Mouse (Mus musculus) left cerebral cortex, adult 9 months (tissue): ENCODE measurements around the gene Gtf3c5.

Experiments
- DNase-seq, 2 experiments: peaks; one replicate each; pipeline ENCODE4 v3.0.0; 2022; ENCODE audit warnings: low spot score in 2 of 2

The Gtf3c5 gene

GRCm38 (mm10) chr2:28607341-28608165, 24.0 kb upstream of the Gtf3c5 start:
- no peak for DNase-seq

GRCm38 (mm10) chr2:28606601-28607340, 23.2 kb upstream of the Gtf3c5 start:
- DNase-seq: no peak

GRCm38 (mm10) chr2:28605789-28606541, 22.4 kb upstream of the Gtf3c5 start:
- no peak for DNase-seq

GRCm38 (mm10) chr2:28603542-28603941, 20.0 kb upstream of the Gtf3c5 start:
- no peak for DNase-seq

GRCm38 (mm10) chr2:28601720-28602590, 18.4 kb upstream of the Gtf3c5 start:
- no peak for DNase-seq

- no peak for DNase-seq
These were observed 16.0 kb upstream of the Gtf3c5 start for GRCm38 (mm10) chr2:28599569-28599900.

GRCm38 (mm10) chr2:28598692-28599568, 15.4 kb upstream of the Gtf3c5 start:
- no peak for DNase-seq

- no peak for DNase-seq
These were observed 14.4 kb upstream of the Gtf3c5 start for GRCm38 (mm10) chr2:28597733-28598547.

GRCm38 (mm10) chr2:28596998-28597397, 13.4 kb upstream of the Gtf3c5 start:
- DNase-seq: no peak

GRCm38 (mm10) chr2:28596021-28596420, 12.5 kb upstream of the Gtf3c5 start:
- DNase-seq: no peak

GRCm38 (mm10) chr2:28592809-28593208, 9.3 kb upstream of the Gtf3c5 start:
- DNase-seq: peak in 1 of 2 experiments; percentile 34

GRCm38 (mm10) chr2:28591479-28591878, 7.9 kb upstream of the Gtf3c5 start:
- DNase-seq: no peak

- DNase-seq: no peak
These were observed 5.0 kb upstream of the Gtf3c5 start for GRCm38 (mm10) chr2:28588574-28588973.

- no peak for DNase-seq
These were observed 2.2 kb upstream of the Gtf3c5 start for GRCm38 (mm10) chr2:28585730-28586129.

- peak; percentile 47 to 83 for DNase-seq
These were observed 1.6 kb upstream of the Gtf3c5 start for GRCm38 (mm10) chr2:28585043-28585571.

- DNase-seq: peak; percentile 71 to 91
These were observed 751 bp downstream of the Gtf3c5 start for GRCm38 (mm10) chr2:28582647-28583353.

- no peak for DNase-seq
These were observed 5.5 kb downstream of the Gtf3c5 start for GRCm38 (mm10) chr2:28578003-28578402.

GRCm38 (mm10) chr2:28576815-28577214, 6.7 kb downstream of the Gtf3c5 start:
- DNase-seq: no peak

- no peak for DNase-seq
These were observed 8.2 kb downstream of the Gtf3c5 start for GRCm38 (mm10) chr2:28575341-28575740.
